Mouse (Mus musculus) megakaryocyte-erythroid progenitor cell, adult 5-6 weeks (primary cell): ENCODE results near the gene Tbrg4. TPM values are rescaled to one million over a fixed set of nuclear protein-coding genes. Genes with fewer than 3 reads are reported as not detected.

Experiments
- ATAC-seq: replicated peaks from 2 replicates; pipeline ENCODE4 v1.8.0; 2016; ENCODE audit warnings: mild to moderate bottlenecking, inconsistent platforms; ENCODE audit not compliant: severe bottlenecking, poor library complexity, low FRiP score, low TSS enrichment
- total RNA-seq, 2 experiments: library from RNA; stranded (forward) in 1 of 2; stranded (reverse) in 1 of 2; fragments of 200-1000, 215-1000 nt in 1 of 2; fragments of >200 nt in 1 of 2; fragmentation: Nextera tagmentation in 1 of 2; gene quantifications; 2 replicates each; pipeline ENCODE4 v1.2.3; 2014 to 2017

The Tbrg4 gene
- total RNA-seq, 2 experiments from 2014 or later: 51.5 to 130 TPM

DNA sequence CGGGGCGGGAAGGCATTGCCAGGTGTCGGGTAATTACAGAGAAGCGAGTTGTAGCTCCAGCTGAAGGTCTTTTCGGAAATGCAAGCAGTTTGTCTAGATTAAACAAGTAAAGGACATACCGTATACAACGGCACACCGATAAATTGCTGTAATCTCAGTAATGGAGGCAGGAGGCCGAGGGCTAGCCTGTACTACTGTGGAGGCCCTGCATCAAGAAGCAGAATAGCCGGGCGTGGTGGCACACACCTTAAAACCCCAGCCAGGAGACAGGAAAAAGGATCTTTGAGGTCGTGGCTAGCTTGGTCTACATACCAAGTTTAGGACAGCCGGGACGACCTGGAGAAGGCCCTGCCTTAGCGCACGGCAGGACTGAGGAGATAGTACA is 513 bp upstream of the Tbrg4 start:
- no peak for ATAC-seq

GRCm38 (mm10) chr11:6624619-6625382 is 1.1 kb downstream of the Tbrg4 start:
- ATAC-seq: peak; percentile 45

GRCm38 (mm10) chr11:6623704-6624103 is 2.2 kb downstream of the Tbrg4 start:
- no peak for ATAC-seq

GRCm38 (mm10) chr11:6615250-6616205 is 10.3 kb downstream of the Tbrg4 start:
- peak; percentile 28 for ATAC-seq

GRCm38 (mm10) chr11:6605491-6606399 is 20.1 kb downstream of the Tbrg4 start, which contains the start of gene Nacad:
Gene Nacad, minus strand, starts transcription at chr11:6606053.
- 0 out of 2 replicates have a peak, but pooled peaks have one; percentile 19 for ATAC-seq

GRCm38 (mm10) chr11:6605021-6605481 is 20.8 kb downstream of the Tbrg4 start:
- no peak for ATAC-seq

- no peak for ATAC-seq
Measured at GRCm38 (mm10) chr11:6604604-6604936, 21.3 kb downstream of the Tbrg4 start.

GRCm38 (mm10) chr11:6603887-6604603 is 21.8 kb downstream of the Tbrg4 start:
- ATAC-seq: peak; percentile 44

DNA sequence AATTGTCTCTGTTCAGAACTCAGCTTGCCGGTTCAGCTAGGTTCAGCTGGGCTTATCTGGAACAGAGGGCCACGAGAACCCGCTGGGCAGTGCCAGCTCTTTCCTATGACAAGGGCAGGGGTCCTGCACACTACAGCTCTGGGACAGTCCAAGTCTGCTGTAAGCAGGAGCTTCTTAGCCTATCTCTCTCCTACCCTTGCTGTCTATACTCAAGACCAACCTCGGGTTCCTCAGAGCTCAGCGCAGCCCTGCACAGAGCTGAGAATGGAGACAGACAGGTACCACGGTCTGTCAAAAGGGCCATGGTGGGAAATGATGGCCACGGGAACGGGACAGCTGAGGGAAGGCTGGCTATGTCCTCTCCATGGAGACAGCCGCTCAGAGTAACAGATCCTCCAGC is 22.6 kb downstream of the Tbrg4 start:
- no peak for ATAC-seq

DNA sequence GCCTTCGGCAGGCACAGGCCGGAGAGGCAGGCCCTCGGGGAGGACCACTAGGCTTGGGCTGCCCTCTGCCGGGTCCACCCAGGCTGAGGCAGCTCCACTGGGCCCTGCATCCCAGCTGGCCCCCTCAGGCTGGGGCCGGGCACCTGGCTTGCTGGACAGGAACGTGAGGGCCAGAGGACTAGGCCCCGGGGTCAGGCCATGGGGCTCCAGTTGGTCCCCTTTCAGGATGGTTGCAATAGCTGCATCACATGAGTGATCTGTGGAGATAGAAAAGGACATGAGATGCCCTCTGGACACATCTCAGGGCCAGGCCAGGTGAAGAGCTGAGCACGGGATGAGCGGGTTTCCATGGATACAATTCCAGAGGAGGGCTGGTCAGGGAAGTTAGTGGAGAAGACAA is 23.2 kb downstream of the Tbrg4 start:
- no peak for ATAC-seq

- ATAC-seq: no peak
Measured at GRCm38 (mm10) chr11:6601649-6602480, 24.0 kb downstream of the Tbrg4 start.

DNA sequence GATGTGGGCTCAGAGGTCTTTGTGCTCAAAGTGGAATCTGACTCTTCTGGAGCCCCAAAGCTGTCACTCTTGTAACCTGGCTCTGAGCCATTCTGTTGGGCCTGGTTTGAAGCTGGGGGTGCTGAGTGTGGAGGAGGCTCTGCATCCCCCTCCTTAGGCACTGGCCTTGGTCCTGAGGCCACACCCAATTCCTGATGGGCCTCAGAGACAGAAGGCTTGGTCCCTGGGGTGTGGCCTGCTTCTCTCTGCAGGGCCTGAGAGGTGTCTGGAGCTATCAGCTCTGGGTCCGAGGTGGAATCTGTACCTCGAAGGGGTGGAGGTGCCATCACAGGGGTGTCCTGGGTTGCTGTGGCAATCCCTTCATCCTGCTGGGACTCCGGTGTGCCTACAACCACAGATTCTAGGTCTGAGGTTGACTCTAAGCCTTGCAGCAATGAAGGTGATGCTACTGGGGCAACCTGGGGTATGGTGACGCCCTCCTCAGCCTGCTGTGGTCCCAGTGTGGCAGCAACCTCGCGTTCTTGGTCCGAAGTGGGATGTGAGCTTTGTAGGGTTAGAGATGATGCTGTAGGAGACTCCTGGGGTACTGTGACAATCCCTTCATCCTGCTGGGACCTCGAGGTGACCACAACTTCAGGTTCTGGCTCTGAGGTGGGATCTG is 25.5 kb downstream of the Tbrg4 start:
- no peak for ATAC-seq

DNA sequence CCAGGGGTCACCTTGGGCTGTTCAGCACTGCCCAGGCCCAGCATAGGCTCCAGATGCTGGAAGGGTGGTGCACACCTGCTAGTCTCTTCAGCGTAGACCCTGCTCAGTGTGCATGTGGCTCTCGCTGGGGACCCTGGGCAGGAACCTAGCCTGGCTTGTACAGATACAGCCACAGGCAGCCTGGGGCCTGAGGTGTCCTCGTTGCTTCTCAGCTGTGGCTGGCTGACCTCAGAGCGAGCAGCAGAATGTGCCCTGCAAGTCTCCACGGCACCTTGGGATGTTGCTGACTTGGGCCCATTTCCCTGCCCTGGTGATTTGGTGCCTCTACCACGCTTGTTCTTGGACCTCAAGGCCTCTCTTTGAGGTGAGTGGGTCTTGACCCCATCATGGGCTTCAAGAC is 26.0 kb downstream of the Tbrg4 start:
- no peak for ATAC-seq

DNA sequence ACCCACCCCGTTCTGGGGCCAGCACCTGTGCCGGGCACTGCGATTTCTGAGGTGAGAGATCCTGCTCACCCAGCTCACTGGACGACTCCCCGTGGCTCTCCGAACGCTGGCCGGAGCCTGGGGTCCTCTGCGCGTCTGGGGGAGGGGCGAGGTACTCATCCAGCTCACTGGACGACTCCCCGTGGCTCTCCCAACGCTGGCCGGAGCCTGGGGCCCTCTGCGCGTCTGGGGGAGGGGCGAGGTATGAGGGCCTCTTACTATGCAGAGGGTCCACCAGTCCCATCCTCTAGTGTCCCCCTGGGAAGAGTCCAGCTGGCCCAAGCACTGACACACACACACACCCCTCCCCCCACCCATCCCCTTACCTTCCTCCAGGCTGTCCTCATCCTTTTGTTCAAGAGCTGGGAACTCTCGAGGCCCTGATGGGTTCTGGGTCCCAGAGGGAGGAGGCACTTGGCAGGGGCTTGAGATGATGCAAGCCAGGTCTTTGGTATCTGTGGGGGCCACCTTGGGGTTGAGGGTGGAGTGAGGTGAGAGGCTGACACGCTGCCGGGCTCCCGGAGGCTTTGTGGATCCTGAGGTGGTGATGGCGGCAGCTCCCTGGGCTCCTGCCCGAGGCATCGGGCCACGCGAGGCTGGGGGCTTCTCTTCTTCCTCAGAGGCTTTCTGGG is 26.7 kb downstream of the Tbrg4 start:
- peak; percentile 13; the same call in 1 of the 2 replicates for ATAC-seq

DNA sequence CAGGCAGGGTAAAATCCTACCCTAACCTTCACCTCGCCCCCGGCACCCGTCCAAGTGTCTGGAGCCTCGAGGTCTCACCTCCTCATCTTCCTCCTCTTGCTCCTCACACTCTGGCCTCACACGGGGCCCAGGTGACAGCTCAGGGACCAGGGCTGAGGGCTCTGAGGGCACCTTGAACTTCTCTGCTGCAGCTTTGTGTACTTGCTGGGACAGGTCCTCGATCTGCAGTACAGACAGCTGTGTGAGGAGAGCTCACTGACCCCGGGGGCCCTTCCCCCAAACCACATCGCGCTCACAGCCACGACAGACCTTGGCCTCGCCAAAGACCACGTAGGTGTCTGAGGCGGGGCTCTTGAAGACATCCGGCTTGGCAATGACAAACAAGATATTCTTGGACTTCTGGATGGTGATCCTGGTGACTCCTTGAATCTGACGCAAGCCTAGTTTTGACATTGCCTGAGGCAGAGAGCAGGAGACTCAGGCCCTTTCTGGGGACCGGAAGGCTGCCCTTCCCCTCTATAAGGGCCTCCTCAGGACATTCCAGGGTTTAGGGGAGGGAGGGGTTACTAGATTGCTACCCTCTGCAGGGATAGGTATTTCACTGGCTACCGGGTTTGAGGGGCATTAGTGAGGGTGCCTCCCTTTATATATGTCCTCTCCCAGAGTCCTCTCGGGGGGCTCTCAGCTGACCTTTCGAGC is 27.5 kb downstream of the Tbrg4 start:
- ATAC-seq: no peak

GRCm38 (mm10) chr11:6597523-6597922 is 28.3 kb downstream of the Tbrg4 start:
- no peak for ATAC-seq
